Mouse (Mus musculus) ES-Bruce4 (cell line): ENCODE results near the gene Xpo6. TPM values are rescaled to one million over a fixed set of nuclear protein-coding genes. Genes with fewer than 3 reads are reported as not detected.

ENCODE experiments used
- H3K27ac ChIP-seq: 2 replicates; pipeline ENCODE4 v1.5.1; 2012; ENCODE audit warnings: low read length, inconsistent platforms; ENCODE audit not compliant: insufficient read depth
- H3K27me3 ChIP-seq: 2 replicates; pipeline ENCODE4 v1.6.1; 2012; ENCODE audit warnings: mild to moderate bottlenecking, low read length, inconsistent platforms; ENCODE audit not compliant: control insufficient read depth, poor library complexity, insufficient read depth, severe bottlenecking
- H3K36me3 ChIP-seq: 2 replicates; pipeline ENCODE4 v1.6.1; 2012; ENCODE audit warnings: inconsistent platforms, mild to moderate bottlenecking, low read length, moderate library complexity; ENCODE audit not compliant: control insufficient read depth, poor library complexity, insufficient read depth, severe bottlenecking
- H3K4me1 ChIP-seq: one replicate; pipeline ENCODE4 v1.8.1; 2011; ENCODE audit warnings: low read length; ENCODE audit not compliant: control insufficient read depth, insufficient read depth
- H3K4me3 ChIP-seq: 2 replicates; pipeline ENCODE4 v1.5.1; 2011; ENCODE audit warnings: low read depth, mild to moderate bottlenecking, low read length
- H3K9ac ChIP-seq: 2 replicates; pipeline ENCODE4 v1.6.1; 2012; ENCODE audit warnings: low read depth, mild to moderate bottlenecking, inconsistent platforms; ENCODE audit not compliant: poor library complexity, severe bottlenecking
- H3K9me3 ChIP-seq: replicated peaks from 2 replicates; pipeline ENCODE4 v1.6.1; 2012; ENCODE audit warnings: mild to moderate bottlenecking, low read length, inconsistent platforms; ENCODE audit not compliant: control insufficient read depth, poor library complexity, insufficient read depth, severe bottlenecking
- CTCF ChIP-seq: IDR thresholded peaks from one replicate; pipeline ENCODE4 v1.8.1; 2011; ENCODE audit warnings: low read depth, low read length
- EP300 ChIP-seq: IDR thresholded peaks from 2 replicates; pipeline ENCODE4 v1.6.1; 2011; ENCODE audit warnings: low read depth, low read length; ENCODE audit not compliant: insufficient read depth
- POLR2A ChIP-seq: IDR thresholded peaks from one replicate; pipeline ENCODE4 v1.8.1; 2011; ENCODE audit warnings: low read length; ENCODE audit not compliant: insufficient read depth
- polyA plus RNA-seq: library from polyadenylated mRNA; stranded (reverse); fragments of >200 nt; gene quantifications from 2 replicates; pipeline ENCODE4 v1.2.4, GENCODE M21; 2011; ENCODE audit warnings: low read depth; ENCODE audit not compliant: missing spikeins, insufficient read depth, insufficient read length

Xpo6 gene
- polyA plus RNA-seq, 1 experiment = 126 TPM

DNA sequence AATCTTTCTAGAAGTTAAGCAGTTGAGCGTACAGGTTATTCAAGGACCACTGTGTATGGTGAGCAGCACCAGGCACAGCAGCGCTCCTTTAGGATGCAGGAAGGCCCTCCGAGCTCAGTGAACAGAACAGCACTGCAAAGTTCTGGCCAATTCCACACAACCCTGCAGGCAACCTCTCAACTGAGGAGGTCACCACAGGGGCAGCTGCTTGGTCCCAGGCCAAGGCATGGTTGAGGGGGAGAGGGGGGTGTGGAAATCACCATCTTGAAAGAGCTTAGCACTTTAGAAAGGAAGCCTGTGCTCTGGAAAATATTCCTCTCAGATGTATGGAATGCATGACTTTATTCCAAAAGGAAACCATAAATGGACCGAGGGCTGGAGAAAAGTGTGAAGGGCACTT, 78.8 kb downstream of the Xpo6 start:
- Histone ChIP-seq H3K27me3 (no peaks in the 10 kb centered on the region), H3K27ac (no peak overlapping the region), H3K4me3 (no peak overlapping the region), H3K36me3 (peaks cover 68% of the 10 kb centered on the region), H3K9me3 (no peaks in the 10 kb centered on the region), H3K9ac (no peak overlapping the region), H3K4me1 (no peaks in the 10 kb centered on the region)
- no peak for TF ChIP-seq POLR2A
- TF ChIP-seq EP300 = no peak

DNA sequence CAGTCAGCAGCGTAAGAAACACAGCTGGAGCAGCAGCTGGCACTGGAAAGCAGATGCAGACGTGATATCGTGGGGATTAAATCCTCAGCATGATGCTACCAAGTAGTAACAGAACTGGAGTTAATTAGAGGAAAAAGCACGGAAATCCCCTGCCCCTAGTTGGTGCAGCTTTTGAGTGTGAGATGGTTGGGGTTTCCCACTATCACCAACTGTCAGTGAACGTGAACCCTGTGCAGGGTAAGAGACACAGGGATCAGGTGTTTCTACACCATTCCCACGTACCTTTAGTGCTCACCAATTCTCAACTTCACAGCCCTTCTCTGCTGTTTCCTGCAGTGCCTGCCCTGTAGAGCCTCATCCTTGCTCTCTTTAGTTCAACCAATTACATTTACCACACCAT, 80.5 kb downstream of the Xpo6 start:
- Histone ChIP-seq H3K4me1 (no peaks in the 10 kb centered on the region), H3K9ac (no peak overlapping the region), H3K4me3 (no peak overlapping the region), H3K27me3 (no peaks in the 10 kb centered on the region), H3K9me3 (no peaks in the 10 kb centered on the region), H3K27ac (no peak overlapping the region), H3K36me3 (peaks cover 62% of the 10 kb centered on the region)
- TF ChIP-seq CTCF (no peak), POLR2A (no peak), EP300 (no peak)

DNA sequence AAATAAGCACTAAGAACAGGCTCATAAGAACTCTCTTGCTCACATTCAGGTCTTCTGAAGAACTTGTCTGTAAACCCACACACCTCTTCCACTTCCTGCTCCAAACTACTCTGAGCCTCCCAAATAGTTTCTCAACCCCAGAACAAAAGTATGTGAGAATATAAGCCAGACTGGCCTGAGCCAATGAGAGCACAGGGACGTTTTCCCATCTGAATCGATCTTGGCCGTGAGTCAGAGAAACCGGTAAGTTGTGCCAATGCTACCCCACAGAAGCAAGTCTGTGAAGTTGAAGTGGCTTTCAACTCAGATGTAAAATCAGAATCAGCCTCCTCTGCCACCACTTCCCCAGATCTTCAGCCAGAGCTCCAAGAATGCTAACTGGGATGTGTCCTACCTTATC, 87.0 kb downstream of the Xpo6 start:
- Histone ChIP-seq H3K36me3 (peaks cover 59% of the 10 kb centered on the region), H3K9me3 (no peaks in the 10 kb centered on the region), H3K4me3 (no peak overlapping the region), H3K27ac (no peak overlapping the region), H3K4me1 (no peaks in the 10 kb centered on the region), H3K27me3 (no peaks in the 10 kb centered on the region), H3K9ac (no peak overlapping the region)
- TF ChIP-seq POLR2A (no peak), CTCF (no peak), EP300 (no peak)

DNA sequence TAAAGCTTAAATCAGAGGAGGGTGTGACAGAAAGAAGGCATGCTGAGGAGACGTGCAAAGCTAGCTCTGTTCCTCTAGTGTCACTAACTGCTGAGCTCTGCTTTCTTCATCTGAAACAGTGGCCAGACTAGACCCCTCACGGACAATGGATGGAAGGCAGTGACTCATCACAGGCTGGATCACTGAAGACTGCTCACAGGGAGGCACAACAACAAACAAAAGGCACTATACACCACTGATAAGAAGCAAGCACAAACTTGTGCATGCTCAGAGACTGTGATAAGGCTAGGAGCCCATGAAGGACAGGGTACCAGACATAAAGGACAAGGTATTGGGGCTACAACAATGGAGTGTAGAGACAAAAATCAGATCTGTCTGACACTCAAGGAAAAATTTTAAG, 89.1 kb downstream of the Xpo6 start:
- no peak overlapping the region for H3K27ac ChIP-seq
- TF ChIP-seq POLR2A = no peak
- TF ChIP-seq CTCF = no peak
- TF ChIP-seq EP300 = no peak
- no peaks in the 10 kb centered on the region for H3K27me3 ChIP-seq
- H3K36me3 ChIP-seq = peaks cover 68% of the 10 kb centered on the region
- H3K4me3 ChIP-seq = no peak overlapping the region
- H3K9ac ChIP-seq = no peak overlapping the region
- no peaks in the 10 kb centered on the region for H3K4me1 ChIP-seq
- H3K9me3 ChIP-seq = no peaks in the 10 kb centered on the region

DNA sequence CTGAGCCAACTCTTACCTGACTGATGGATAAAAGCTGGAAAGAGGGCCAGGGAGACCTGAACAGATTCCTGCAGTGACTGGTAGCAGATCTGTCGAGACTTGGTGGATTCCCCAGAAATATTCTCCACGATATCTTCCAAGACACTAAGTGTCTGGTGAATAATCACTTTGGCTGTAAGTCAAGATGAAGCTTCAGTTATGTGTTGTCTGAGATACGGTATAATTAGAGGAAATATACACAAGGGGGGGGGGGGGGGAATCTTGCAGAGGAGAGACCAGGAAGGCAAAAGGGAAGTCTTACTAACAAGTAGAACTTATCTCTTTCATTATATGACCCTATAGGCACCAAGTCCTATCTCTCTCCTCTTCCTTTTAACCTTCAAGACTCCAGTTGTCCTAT, 90.4 kb downstream of the Xpo6 start:
- Histone ChIP-seq H3K4me1 (no peaks in the 10 kb centered on the region), H3K4me3 (no peak overlapping the region), H3K36me3 (peaks cover 70% of the 10 kb centered on the region), H3K9me3 (no peaks in the 10 kb centered on the region), H3K9ac (no peak overlapping the region), H3K27me3 (no peaks in the 10 kb centered on the region), H3K27ac (no peak overlapping the region)
- no peak for TF ChIP-seq CTCF
- TF ChIP-seq EP300 = no peak
- no peak for TF ChIP-seq POLR2A

DNA sequence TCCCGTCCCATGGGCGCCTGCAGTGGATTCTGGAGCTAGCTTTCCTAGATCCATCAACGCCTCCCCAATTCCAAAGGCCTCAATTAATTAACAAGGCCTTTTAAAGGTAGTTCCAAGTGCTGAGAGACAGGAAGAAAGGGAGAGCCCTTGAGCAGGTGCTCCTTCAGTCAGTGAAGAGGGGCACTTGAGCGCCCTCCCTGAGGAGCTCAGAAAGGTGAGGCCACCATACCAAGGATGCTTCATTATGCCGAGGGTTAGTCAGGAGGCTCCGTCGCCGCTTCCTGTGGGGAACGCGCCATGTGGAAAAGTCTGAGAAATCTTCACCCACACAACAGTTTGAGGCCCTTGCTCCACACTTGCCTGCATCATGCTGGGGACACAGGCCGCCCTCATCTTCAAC, 99.9 kb downstream of the Xpo6 start:
- Histone ChIP-seq H3K4me3 (no peak overlapping the region), H3K27me3 (no peaks in the 10 kb centered on the region), H3K4me1 (no peaks in the 10 kb centered on the region), H3K9ac (no peak overlapping the region), H3K9me3 (no peaks in the 10 kb centered on the region), H3K36me3 (peaks cover 28% of the 10 kb centered on the region), H3K27ac (no peak overlapping the region)
- TF ChIP-seq EP300 (no peak), POLR2A (no peak), CTCF (no peak)

DNA sequence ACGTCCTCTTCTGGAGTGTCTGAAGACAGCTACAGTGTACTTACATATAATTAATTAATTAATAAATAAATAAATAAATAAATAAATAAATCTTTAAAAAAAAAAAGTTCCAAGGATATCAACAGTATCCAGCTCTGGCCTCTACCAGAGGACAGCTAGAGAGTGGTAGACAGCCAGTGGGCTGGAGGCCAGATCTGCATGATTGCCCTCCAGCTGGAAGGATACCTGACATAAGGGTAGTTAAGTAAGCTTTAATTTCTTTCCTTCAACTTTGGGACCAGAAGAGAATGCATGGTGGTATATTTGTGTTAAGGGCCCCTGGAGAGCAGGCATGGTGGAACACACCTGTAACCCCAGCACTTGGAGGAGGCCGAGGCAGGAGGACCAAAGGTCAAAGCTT, 100.5 kb downstream of the Xpo6 start:
- Histone ChIP-seq H3K4me1 (no peaks in the 10 kb centered on the region), H3K27me3 (no peaks in the 10 kb centered on the region), H3K4me3 (no peak overlapping the region), H3K9me3 (no peaks in the 10 kb centered on the region), H3K27ac (no peak overlapping the region), H3K36me3 (peaks cover 23% of the 10 kb centered on the region), H3K9ac (no peak overlapping the region)
- no peak for TF ChIP-seq EP300
- TF ChIP-seq CTCF = no peak
- no peak for TF ChIP-seq POLR2A
